Mouse (Mus musculus): Measurements from ENCODE around the gene Ttll4. TPM values are rescaled to one million over a fixed set of nuclear protein-coding genes. Genes with fewer than 3 reads are reported as not detected.

Gene Ttll4
- 3.9 and 7.7 TPM in 2 replicates for polyA plus RNA-seq (2012; rRNA removed)

DNA sequence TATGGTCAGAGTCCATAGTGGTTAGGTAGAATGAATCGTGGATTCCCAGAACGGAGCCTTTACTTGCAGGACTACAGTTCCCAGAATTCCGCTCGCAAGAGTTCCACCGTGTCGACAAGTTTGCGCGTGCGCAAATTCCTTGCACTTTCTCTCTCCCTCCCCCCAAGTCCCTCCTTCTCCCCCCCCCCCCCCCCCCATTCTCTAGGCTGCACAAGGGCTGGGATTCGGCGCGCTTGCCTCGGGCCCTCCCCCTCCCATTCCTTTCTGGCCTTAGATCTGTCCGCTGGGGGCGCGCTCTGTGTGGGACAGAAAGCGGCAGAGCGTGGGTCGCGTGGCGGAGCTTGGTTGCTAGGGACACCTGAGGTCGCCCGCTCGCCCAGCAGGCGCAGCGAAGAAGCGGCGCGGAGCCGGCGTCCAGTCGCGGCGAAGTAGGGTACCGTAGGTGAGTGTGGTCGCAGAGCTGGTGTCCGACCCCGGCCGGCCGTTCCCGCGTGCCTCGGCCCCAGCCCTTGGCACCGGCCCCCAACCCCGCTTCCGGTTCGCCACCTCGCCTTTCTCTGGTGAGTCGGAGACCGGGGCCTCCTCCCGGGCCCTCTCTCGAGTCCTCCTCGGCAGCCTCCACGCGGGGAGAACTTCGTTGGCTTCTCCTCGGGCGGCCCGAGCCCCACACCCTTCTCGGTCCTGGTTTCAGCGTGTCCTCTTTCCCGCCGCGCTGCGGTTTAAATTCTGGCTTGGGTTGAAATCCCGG, at the start of gene Ttll4:
TSS of gene Ttll4 (plus strand) at position 298 of the 748 bp plus-strand sequence.

DNA sequence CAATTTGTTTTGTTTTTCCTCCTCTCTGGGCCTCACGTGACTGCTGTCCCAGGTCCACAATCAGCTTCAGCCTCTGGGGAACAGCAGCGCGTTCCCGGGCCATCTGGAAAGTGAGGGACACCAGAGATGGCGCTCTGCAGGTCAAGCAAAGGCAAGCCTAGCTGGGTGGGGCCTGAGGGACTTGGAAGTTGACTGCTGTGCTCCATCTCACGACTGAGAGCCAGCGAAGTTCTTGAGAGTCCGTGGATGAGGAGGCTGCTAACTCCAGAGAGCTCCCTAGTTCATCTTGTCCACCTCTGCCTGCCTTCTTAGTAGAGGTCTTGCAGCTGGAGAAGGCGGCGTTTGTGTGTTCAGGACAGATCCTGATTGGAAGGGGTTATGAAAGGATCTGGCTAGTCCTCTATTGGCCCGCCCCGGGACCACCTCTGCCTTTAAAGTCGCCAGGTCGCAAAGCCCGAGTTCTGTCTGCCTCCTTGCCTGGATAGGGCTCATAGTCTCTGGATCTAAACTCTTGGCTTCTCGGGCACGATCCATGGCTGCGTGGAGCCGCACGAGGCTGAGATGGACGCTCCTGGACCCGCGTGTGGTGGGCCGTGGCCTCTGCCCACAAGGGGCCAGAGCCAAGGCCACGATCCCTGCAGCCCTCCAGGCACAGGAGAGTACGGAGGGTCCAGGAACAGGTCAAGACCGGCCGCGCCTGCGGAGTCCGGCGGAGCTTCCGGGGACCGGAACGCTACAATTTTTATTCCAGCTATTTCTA, 51.7 kb downstream of the Ttll4 start, which contains the start of gene Cyp27a1:
TSS of gene Cyp27a1 (plus strand) at position 476 of the 760 bp plus-strand sequence.

DNA sequence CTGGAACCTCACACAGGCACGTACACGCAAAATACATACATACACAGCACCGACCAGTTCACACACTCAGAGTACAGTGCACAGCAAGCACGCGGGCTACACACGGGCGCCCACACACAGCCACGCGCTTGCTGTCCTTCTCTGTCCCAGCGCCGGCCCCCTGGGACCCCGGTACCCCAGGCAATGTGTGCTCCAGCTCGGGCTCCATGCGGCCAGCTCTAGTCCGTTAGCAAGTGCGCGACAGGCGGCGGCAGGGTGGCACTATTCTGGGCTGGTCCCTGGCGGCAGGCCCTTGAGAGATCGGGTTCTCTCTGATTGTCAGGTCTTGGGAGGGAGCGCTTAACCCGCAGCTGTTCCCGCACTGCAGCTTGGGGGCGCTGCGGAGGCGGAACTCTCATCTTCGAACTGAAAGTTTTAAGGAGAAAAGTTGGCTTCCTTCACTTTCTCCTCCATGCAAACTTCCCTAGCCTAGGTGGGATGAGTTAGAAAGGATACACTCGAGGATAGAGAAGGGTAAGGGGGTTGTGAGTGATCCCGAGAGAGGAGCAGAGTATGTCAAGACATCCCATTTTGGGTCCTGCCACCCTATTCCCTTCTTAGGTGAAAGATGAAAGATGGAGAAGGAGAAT, 87.2 kb downstream of the Ttll4 start, which contains the start of gene Prkag3:
TSS of gene Prkag3 (minus strand) at position 579 of the 629 bp plus-strand sequence.

Other genes with a start within 250 kb of the Ttll4 start
- gene Cnot9, start 155.7 kb upstream of the Ttll4 start, polyA plus RNA-seq (2012; rRNA removed): 5.4 and 5.6 TPM in 2 replicates
- 0.03 and 0.06 TPM in 2 replicates for gene Plcd4, start 118.9 kb upstream of the Ttll4 start, polyA plus RNA-seq (2012; rRNA removed)
- 0.31 and 1.2 TPM in 2 replicates for gene Usp37, start 117.5 kb upstream of the Ttll4 start, polyA plus RNA-seq (2012; rRNA removed)
- gene Zfp142, start 73.5 kb upstream of the Ttll4 start, polyA plus RNA-seq (2012; rRNA removed): 3.8 and 4.4 TPM in 2 replicates
- 4.7 and 5.1 TPM in 2 replicates for gene Bcs1l, start 73.5 kb upstream of the Ttll4 start, polyA plus RNA-seq (2012; rRNA removed)
- gene Rnf25, start 60.3 kb upstream of the Ttll4 start, polyA plus RNA-seq (2012; rRNA removed): 16.7 and 18.9 TPM in 2 replicates
- 0.87 and 0.96 TPM in 2 replicates for gene Stk36, start 60.3 kb upstream of the Ttll4 start, polyA plus RNA-seq (2012; rRNA removed)
- 6.2 and 8.6 TPM in 2 replicates for gene Cyp27a1, start 51.8 kb downstream of the Ttll4 start, polyA plus RNA-seq (2012; rRNA removed)
- gene Prkag3, start 87.5 kb downstream of the Ttll4 start, polyA plus RNA-seq (2012; rRNA removed): 0.35 and 0.84 TPM in 2 replicates
- gene Wnt6, start 110.1 kb downstream of the Ttll4 start, polyA plus RNA-seq (2012; rRNA removed): 1.9 and 3.5 TPM in 2 replicates
- 4.7 and 7.0 TPM in 2 replicates for gene Wnt10a, start 129.8 kb downstream of the Ttll4 start, polyA plus RNA-seq (2012; rRNA removed)
- gene Cdk5r2, start 193.2 kb downstream of the Ttll4 start, polyA plus RNA-seq (2012; rRNA removed): 1.2 and 1.7 TPM in 2 replicates
- gene Fev, start 223.7 kb downstream of the Ttll4 start, polyA plus RNA-seq (2012; rRNA removed): 0.46 and 1.0 TPM in 2 replicates
- gene Cryba2, start 231.4 kb downstream of the Ttll4 start, polyA plus RNA-seq (2012; rRNA removed): 0.32 and 0.60 TPM in 2 replicates